Mouse (Mus musculus): Measurements from ENCODE around the gene Atic. TPM values are rescaled to one million over a fixed set of nuclear protein-coding genes. Genes with fewer than 3 reads are reported as not detected.

The Atic gene
- 10 to 100 TPM; 65.3 to 66.7 (median 66.3) TPM for total RNA-seq (2022)

DNA sequence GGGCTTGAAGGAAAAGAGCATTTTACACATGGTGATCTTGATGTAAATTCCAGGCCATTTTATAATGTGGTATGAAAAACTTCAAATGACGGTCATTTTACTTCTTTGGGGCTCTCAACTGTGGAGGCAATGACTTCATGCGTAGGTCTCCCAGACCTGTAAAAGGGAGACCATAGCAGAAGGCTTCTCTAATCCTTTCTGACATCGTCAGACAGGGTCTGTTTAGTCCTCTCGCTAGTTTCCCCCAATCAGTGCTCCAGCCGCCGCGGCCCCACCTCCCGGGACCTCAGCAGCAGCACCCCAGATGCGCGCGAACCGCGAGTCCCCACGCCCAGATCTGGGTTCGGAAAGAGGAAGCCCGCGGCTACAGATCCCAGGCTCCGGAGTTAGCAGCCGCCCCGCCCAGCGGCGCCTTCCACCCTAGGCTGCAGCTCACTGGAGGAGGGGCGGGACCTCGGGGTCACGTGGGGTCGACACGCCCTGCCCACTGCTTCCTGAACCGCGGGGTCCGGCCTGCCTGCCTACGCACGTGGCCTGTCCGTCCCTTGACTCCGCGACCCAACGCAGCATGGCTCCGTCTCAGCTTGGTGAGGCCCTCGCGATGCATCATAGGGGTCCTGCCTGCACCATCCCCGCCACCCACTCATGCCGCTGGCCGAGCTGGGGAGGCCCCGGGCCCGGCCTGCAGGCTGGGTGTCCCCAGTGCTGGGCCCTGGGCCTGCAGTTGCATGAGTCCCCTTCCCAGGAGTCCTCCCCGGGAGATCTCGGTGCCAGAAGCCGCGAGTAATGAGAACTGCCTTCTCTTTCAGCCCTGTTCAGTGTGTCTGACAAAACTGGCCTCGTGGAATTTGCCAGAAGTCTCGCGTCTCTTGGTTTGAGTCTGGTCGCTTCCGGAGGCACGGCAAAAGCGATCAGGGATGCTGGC lies at the start of gene Atic:
Gene Atic (plus strand): TSS at position 463 of the 925 bp plus-strand sequence.
- DNase-seq: peak; percentile 89

GRCm38 (mm10) chr1:71507251-71507650 lies 49.7 kb upstream of the Atic start:
- DNase-seq: no peak

GRCm38 (mm10) chr1:71515041-71515440 lies 41.9 kb upstream of the Atic start:
- no peak for DNase-seq

GRCm38 (mm10) chr1:71528808-71529648 lies 27.9 kb upstream of the Atic start:
- DNase-seq: no peak

DNA sequence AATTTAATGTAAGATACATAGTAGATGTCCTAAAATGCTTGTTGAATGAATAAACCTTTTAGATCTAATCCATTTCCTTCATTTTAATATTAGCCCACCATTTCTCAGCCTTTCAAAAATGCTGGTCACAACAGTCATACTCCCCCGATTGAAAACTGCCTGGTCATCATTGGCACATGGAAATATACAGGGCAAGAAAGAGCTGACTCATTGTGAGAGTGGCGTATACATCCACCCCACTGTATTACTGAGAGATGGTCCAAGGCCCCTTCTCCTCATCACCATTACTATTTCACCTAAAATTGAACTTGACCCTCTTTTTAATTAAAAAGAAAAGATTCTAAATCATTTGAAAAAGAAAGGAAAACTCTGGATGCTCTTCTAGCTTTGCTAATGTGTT lies 26.2 kb upstream of the Atic start:
- DNase-seq: no peak

GRCm38 (mm10) chr1:71531653-71532052 lies 25.3 kb upstream of the Atic start:
- DNase-seq: peak; percentile 60

DNA sequence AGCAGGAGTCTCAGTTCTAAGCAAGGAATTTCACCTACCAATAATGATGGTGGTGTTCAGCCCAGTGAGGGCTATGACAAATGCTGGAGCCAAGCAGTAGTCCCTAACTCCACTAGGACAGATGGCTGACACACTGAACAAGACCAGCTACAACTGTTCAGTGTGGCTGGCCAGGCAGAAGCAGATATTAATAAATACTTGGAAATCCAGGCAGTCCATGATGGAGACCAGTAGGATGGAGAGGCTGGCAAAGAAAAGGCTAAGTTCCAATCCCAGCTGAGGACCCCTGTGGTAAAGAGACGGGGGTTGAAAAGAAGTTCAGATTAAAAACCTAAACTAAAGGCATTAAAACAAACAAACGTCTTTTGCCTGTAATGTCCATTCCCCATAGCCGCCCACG lies 17.3 kb upstream of the Atic start:
- DNase-seq: no peak

DNA sequence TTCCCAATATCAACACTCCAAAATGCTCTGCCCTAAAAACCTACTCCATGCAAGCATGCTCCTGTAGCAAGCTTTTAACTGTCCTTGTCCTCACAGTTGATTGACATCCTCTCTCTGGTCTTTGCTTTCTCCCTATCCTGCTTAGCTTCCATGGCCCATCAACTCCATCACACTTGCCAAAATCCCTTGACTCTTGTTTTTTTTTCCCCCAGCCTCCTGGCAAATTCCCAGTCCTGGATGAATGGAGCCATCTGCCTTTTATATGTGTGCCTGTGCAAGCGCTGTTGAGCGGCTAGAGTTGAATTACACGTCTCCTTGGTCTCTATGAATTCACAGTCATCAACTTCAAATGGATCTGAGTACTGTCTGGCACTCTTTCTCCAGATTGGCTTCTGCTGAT lies 16.5 kb upstream of the Atic start:
- DNase-seq: no peak

- no peak for DNase-seq
Observed at GRCm38 (mm10) chr1:71550626-71551195, 6.2 kb upstream of the Atic start.

DNA sequence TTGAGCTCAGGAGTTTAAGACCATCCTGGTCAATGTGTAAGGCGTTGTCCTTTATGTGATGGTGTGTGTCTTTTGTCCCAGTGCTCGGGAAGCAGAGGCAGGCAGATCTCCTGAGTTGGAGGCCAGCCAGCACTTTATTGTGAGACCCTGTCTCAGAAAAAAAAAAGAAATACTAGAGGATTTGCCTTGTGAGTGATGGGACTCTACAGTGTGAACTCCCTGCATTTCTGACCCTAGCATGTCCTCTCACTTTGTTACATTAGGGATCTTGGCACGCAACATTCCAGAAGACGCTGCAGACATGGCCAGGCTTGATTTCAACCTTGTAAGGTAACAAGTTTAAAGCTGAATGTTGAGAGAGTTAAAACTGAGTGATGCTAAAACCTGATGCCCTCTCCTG lies 3.7 kb downstream of the Atic start:
- DNase-seq: no peak

GRCm38 (mm10) chr1:71564291-71564690 lies 7.3 kb downstream of the Atic start:
- DNase-seq: no peak

- no peak for DNase-seq
Observed at GRCm38 (mm10) chr1:71567884-71568605, 11.1 kb downstream of the Atic start.

DNA sequence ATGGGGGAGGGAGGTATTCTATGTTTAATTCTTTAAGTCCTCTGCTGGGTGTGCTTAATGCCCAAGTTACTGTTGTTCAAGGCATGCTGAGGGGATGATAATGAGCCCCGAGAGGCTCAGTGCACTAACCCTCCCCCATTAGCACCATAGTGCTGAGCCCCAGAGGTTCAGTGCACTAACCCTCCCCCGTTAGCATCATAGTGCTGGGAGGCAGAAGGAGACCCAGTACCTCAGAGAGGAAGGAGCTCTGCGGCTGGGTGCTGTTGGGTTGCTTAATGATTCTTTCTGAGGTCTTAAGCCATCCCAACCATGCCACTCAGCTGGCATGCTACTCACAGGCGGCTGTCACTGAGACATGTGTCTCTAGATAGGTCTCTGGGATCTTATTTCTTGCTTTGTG lies 13.2 kb downstream of the Atic start:
- no peak for DNase-seq

- DNase-seq: no peak
Observed at GRCm38 (mm10) chr1:71575987-71576386, 19.0 kb downstream of the Atic start.

DNA sequence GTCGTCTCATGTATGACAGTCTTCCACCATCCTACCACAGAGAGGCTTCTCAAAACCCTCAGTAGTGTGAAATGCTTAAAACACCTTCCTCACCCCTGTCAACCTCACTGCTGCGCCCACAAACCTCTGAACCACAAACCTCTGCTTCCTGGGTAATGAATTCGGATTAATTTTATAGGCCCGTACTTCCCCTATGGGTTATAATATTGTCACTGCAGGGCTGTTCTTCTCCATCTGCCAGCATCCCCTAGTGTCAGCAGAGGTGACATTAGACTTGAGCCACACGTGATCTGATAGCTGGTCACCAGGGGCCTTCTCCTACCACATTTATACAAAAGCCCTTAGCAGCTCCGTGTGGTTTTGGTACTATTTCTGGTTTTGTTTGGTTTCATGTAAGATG lies 19.9 kb downstream of the Atic start:
- DNase-seq: no peak

DNA sequence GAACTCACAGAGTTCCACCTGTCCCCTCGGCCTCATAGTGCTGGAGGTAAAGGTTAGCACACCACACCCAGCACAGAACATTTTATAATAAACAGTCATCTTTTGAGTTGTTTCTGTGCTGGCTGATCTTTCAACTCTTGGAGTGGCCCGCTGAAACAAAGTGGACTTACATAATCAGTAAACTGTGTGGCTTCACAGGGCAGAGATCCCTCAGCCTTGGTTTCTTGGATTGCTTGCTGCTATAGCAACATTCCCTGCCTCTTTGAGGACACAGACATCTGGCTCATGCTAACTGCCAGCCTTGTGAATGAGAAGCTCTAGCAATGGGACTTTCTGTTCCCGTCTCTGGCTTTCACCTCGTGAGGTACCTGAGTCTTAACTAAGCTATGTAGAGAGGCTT lies 22.6 kb downstream of the Atic start:
- peak; percentile 69 for DNase-seq

DNA sequence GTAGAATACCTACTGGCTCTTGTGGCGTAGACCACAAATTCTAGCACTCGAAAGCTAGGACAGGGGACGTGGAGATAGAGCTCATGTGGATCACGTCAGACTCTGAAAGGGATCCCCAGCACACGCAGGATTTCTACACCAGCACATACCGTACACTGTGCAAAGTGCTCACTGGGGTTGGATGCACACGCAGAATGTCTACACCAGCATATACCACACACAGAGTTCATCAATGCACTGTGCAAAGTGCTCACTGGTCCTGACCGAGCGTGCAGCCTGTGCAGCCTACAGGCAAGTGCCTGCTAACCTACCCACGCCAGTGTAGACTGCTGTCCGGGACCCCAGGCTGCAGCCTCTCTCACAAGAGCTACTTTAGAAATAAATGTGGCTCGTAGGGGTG lies 23.5 kb downstream of the Atic start:
- no peak for DNase-seq

DNA sequence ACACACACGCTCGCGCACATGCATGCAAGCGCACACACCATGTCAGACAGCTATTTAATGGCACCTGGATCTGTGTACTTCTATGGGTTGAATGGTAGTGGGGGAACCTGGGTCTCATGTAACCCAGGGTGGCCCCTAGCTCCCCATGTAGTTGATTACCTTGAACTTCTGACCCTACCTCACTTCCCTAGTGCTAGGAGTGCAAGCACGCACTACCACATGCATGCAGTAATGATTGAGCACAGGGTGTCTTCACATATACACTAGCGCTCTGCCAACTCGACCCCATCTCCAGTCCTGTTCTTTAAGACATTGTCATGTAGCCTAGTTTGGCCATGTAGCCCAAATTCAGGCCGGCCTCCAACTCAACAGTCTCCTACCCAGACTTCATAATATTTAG lies 26.4 kb downstream of the Atic start:
- no peak for DNase-seq

GRCm38 (mm10) chr1:71583900-71584299 lies 26.9 kb downstream of the Atic start:
- DNase-seq: no peak

DNA sequence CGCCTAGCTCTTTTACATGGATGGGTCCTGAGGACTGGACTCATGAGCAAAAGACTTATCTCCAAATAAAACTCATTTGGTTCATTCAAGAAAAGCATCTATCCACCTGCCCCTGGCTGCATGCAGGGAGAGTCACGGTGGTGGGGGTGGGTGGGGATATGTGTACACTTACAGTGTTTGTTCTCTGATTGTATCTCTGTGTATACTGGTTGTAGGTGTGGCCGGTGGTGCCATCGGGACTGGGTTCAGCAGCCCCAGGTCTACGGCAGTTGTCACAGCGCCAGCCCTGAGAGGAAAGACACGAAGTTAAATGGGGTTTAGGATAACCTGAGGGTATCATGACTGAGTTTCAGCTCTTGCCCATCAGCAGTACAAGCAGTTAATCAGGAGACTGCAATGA lies 29.7 kb downstream of the Atic start:
- DNase-seq: no peak

DNA sequence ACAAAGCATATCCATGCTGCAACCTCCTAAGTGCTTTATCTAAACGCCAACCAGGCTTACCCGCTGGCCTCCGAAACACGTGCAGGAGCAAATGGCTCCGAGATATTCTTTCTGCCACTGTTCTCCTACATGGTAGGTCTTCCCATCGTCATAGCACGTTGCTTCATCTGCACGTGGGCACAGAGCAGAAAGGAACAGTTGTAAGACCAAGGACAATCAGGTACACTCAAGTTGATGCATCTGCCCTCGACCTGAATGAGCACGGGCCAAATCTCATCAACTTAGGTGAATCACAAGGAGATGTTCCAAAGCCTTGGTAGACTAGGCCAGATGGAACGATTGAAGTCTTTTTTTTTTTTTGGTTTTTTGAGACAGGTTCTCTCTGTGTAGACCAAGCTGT lies 33.1 kb downstream of the Atic start:
- no peak for DNase-seq

- no peak for DNase-seq
Observed at GRCm38 (mm10) chr1:71593184-71593583, 36.2 kb downstream of the Atic start.

- DNase-seq: no peak
Observed at GRCm38 (mm10) chr1:71594268-71594667, 37.3 kb downstream of the Atic start.
